Mouse (Mus musculus) liver, adult 2 months (tissue): ENCODE results near the gene Itga3.

Experiments used
- CTCF ChIP-seq: fragments of 200-500 bp; IDR thresholded peaks from 2 replicates; pipeline ENCODE4 v1.5.1; 2011; ENCODE audit warnings: low read depth, low read length, control low read depth
- POLR2A ChIP-seq: fragments of 200-500 bp; IDR thresholded peaks from 2 replicates; pipeline ENCODE4 v1.6.1; 2011; ENCODE audit warnings: low read length, control low read depth; ENCODE audit not compliant: insufficient read depth; ENCODE audit errors: extremely low read depth

- no peak for TF ChIP-seq CTCF
- no peak for TF ChIP-seq POLR2A
Observed at GRCm38 (mm10) chr11:95105274-95105874, 28.8 kb upstream of the Itga3 start.
